Mouse (Mus musculus) thymus, postnatal 14 days (tissue): Measurements from ENCODE around the gene Hlcs.

Experiments used
- DNase-seq: peaks from one replicate; pipeline ENCODE4 v3.0.0; 2021

The Hlcs gene

DNA sequence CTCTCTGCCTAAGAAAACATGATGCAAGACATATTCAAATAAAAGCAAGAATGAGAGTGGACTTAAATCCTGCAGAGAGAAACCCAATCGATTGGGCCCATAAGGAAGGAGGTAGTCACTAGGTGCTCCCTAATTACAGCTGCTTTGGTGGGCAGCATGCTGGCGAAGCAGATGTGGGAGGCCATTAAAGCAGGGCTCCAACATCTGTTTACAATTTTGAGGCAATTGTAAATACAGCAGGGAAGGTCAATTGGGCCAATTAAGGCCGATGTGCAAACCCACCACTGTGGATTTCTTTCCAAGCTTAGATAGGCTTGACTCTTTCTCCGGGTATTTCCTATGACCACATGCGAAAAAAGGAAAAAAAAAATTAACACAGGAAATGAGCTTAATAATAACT is 117.5 kb downstream of the Hlcs start:
- DNase-seq, result no peak

DNA sequence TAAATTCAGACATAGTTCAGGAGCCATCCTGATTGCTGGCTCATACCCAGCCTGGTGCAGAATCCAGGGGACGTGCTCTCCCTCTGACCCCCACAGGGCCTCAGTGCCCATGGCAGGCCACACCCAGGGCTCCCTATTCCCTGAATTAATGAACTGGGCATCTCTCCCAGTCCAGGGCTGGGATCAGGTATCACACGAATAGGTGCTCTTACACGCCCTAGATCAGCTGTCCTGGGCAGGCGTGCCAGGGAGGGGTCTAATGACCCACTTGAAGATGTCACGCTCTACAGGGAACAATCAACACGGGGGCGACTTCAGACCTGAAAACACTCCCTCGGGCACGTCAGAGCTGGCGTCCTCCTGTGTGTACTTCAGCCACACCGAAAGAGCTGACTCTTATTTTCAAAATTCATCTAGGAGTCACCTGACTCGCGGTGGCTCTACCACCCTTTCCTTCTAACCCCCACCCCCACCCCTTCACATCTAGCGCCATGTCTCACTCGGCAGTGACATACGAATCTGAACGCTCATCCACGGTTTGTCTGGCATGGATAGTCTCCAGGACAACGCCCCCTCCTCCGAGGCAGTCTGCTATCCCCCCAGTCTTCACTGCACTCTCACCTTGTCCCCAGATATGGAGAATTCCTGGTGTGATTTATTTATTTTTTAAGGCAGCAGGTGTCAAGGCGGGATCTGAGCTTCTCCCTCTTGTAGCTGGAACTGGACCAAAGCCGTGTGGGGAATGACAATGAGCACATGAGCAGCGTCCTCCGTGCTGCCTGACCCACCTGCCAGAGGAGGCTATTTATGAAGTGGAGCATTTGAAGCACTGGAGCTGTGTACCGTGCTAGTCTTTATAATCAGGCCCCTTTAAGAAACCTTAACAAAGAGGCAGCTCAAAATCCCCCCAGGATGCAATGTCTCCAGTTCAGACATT is 121.7 kb downstream of the Hlcs start:
- DNase-seq, result no peak

DNA sequence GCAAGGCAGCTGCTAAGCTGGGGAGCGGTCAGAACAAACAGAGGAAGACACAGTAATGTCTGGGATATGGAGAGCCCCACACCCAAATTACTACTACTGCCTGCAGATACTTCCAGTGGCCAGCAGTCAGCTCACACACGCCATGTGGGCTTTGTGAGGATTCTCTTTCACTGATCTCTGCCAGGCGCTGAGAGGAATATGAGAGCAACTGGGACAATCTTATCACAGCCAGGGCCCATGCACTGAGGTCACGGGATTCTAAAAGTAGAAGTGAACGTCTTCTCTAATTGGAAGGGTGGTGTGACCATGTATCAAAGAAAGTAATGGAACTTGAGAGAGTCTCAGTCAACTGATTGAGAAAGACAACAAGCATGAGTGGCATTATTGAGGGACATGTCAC is 123.1 kb downstream of the Hlcs start:
- DNase-seq, result no peak

DNA sequence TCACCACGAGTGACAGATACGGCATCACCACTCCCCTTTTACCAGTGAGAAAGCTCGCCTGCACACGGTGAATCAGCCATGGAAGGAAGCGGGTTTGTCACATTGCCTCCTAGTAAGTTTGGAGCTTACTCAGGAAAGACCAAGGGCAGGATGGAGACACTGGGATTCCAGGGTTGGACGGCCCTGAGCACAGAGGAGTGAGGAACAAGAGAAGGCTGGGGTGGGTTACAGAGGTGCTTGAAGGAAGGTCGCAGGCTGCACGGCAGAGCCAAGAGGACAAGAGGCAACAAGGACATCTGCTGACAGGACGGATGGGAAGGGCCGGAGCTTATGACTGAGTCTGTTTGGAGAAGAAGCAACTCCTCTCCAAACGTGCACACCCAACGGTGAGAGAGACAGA is 126.8 kb downstream of the Hlcs start:
- DNase-seq, result no peak

DNA sequence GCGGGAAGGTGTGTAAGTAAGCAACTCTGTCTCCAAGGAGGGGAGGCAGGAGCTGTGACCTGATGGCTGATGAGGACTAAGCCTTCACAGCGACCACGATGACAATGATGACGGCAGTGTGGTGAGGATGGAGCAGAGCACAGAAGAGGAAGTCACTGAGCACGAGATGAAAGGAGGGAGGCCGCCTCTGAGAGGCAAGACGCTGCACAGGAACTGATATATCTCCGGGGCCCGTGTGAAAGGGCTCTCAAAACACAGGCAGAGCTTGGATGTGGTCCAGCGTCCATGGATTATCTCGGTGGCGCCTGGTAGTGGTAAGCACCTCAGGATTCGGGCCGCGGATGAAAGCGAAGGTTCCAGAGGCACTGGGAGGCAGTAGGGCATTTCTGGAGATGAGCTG is 127.9 kb downstream of the Hlcs start:
- peak; percentile 87 for DNase-seq

DNA sequence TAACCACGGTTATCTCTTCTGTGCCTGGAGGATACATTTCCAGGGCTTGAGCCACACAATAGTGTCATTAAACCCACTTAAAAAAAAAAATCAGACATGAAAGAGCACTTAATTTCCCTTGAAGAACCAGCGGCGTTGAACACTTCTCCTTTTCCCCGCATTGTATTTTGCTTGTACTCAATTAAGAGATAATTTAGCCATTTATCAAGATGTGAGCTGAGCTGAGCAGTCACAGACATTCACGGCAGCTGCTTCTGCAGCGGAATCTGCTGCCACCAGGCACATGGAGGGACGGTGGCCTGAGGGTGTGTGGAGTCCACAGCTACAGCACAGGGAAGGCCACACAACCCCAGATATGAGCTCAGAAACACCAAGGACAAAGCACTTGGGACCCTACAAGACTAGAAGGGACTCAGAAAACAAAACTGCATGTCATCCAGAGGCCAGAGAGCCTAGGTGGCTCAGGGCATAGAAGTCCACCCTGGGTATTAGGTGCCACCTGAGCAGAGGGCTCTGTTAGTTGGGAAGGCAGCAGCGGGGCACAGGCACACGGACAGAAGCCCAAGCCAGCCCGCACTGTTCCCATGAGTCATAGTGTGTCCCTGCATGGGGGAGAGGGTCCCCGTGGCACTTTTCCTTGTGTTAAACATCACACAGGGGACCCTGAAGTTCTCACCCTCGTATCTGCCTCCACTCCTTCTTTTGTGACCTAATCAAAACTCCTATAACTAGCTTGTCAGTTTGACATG is 133.1 kb downstream of the Hlcs start:
- no peak for DNase-seq

DNA sequence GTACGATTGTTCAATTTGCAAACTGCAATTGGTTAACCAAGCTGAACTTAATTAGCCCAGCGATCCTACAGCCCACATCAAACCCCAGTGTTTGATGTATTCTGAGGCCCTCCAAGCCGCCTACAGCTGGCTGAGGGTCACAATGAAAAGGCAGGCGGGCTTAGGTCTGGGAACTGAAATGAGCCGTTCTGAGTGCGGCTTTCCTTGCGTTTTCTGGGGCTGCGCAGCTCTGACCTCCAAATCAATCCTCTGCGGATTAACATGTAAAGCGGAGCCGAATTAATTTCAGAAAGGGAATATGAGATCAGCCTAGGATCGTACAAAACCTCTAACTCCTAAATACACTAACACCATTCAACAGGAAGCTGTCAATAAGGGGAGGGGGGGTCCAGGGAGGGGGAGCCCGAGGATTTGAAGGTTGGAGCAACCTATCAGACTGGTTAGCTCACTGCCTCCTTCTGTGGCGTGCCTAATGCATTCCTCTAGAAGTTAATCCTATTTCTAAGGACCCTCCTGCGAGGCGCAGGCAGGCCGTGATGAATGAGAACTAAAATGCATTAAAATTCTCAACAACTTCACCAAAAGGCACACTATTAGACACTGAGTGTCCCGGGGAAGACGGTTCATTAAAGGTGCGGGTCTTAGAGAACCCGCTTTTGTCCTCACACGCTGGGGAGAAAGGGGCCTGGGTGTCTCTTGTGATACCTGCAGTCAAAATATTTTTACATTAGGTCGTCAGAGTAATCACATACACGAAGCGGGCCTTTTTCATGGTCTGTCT is 133.8 kb downstream of the Hlcs start:
- DNase-seq, result no peak

DNA sequence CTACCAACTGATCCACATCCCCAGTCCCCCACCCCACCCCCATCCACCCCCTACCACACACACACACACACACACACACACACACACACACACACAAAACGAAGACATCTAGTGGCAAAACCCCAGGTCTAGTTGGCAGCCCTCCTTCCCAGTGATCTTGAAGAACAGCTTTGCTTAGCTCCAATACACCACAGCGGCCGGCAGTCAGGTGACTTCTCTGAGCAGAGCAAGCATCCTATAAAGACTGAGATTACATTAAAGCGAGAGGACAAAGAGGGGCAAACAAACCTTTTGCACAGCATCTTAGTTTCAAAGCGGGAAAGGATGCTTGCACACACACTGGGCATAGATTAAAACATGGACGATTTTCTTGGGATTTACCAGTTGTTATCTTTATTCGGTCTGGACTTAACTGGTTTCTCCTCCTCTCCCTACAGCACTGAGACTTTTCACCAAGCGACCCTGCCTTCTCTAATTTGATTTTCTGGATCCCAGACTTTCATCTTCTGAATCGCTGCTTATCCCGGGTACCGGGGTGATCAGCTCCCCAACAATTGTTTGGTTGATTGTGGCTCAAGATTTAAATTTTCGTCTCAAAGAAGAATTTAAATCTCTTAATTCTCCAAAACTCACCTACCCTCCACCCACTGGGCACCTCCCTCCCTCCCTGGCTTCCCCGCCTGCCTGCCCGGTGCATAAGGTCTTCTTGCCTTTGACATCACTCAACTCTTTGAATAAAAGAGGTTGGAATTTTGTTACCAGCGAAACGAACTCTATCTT is 134.7 kb downstream of the Hlcs start:
- DNase-seq, result no peak

DNA sequence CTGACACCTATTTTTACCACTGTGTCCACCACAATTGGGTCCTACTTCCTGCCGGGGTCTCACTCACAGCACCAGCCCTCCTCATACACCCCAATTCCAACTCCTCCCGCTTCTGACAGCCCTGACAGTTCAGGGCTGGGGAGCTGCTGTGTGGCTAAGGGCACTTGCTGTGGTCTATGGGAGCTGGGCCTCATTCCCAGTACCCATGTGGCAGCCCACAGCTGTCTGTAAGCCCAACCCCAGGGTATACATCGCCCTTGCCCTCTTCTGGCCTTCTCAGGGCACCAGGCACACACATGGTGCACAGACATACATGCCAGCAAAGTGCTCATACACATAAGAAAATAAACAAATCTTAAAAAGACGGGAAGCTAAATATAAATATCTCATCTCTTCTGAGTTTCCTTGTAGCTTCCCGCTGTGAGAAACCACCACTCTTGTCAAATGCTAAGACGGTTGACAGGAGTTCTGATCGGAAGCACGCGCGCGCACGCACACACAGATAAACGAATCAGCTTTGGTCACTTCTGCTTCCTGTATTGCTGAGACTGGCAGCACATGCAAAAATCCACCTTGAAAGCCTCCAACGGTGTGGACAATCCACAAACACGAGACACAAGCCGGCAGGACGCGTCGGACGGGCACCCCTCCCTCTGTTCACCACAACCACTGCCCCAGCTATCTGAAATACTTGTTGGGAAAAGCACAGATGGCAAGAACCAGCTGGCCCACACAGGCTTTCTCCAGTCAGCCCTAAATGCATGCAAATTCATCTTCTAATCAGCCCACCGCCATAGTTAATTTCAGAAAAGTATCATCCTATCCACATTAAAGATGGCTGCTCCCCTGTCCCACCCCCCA is 136.1 kb downstream of the Hlcs start:
- no peak for DNase-seq

DNA sequence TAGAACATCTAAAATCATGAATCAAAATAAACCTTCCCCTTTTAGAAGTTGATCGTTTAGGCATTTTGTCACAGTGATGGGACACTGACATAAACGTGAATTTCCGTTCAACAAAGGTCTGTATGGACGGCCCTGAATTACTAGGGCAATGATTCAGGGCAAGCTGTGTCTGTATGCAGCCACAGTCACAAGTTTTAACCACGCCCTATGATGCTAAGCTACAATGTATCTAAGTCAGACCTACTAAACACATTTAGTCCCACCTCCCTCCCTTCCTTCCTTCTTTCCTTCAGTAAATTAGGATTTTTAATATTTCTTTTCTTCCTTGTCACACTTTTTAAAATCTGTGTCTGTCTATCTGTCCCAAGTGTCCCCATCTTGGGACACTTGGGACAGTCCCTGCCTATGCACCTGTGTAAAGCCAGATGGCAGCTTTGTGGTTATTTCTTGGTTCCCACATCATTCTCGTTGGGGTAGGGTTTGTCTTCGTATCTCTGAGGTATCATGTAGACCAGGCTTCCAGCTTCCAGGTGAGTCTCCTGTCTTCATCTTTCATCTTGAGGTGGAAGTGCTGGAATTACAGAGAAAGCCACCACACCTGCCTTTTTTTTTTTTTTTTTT is 137.9 kb downstream of the Hlcs start:
- DNase-seq, result no peak

DNA sequence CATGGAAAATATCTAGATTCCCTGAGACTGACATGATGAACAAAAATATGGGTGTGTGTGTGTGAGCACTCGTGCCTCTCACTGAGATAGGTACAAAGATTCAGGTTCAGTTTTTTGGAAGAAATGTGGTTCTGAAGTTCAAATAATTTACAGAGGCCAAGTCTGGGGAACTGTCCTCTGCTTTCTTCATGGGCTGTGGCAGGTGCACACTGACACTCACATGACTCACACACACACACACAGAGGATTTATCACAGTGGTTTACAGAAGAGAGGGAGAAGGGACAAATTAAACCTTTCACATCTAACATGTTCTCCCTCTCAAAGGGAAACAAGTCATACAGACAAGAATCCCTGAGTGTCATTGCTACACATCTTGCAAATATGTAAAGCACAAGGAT is 140.0 kb downstream of the Hlcs start:
- no peak for DNase-seq

DNA sequence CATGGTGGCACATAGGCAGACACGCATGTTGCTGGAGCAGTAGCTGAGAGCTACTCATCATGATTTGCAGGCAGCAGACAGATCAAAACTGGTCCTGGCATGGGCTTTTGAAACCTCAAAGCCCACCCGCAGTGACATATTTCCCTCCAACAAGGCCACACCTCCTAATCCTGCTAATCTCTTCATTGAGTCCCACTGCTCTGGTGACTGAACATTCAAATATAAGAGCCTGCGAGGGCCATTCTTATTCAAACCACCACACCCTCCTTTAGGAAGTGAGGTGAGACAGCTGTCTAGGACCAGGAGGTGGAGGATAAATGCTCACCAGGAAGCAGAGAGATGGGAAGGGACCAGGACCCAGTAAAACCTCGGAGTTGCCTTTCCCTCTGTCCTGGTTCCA is 143.2 kb downstream of the Hlcs start:
- no peak for DNase-seq

DNA sequence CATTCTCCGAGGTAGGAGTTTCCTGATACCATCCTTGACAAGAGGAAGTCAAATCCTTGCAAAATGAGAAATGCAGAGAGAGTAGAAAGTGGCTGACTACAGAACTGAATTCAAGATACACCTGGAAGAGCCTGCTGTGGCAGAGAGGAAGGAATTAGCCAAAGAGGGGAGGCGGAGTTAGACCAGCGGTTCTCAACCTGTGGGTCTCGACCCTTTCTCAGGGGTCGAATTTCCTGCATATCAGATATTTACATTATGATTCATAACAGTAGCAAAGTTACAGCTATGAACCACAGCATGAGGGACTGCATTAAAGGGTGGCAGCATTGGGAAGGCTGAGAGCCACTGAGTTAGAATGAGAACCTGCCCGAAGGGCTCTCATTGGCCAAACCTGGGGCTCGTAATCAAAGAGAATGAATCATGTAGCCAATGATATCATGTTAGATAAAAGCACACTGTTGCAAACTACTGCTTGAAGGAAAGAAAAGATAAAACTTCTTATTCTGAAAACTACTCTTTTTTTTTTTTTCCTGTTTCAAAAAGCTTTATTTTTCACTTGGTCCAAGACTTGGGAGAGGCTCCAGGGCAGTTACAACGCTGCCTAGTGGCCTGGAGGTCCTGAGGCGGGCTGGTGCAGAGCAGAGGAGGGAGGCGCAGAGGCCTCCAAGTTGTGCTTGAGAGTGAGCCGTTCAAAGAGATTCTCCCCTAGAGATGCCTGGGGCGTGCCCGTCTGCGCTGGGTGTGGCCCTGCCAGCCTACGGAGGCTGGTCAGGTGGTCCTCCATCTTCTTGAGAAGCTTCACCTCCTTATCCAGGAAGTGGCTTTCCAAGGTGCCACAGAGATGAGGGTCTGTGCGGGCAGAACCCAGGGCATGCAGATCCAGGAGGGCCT is 144.5 kb downstream of the Hlcs start:
- no peak for DNase-seq

DNA sequence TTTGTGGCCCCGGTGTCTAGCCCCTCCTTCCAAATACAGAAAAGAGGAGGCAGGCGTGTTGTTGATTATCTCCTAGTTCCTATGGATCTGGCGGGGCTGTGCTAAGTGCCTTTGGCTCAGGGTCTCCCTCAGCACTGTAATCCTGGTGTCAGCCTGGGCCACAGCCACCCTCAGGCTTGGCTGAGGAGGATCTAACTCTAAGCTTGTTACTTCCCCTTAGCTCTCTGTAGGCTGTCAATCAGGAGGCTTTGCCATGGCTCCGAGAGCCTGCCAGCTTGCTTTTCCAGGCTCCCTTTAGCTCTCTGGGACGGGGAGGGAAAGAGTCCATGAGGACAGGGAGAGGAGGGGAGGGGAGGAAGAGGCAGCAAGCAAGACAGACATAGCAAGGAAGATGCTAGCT is 148.4 kb downstream of the Hlcs start:
- no peak for DNase-seq

DNA sequence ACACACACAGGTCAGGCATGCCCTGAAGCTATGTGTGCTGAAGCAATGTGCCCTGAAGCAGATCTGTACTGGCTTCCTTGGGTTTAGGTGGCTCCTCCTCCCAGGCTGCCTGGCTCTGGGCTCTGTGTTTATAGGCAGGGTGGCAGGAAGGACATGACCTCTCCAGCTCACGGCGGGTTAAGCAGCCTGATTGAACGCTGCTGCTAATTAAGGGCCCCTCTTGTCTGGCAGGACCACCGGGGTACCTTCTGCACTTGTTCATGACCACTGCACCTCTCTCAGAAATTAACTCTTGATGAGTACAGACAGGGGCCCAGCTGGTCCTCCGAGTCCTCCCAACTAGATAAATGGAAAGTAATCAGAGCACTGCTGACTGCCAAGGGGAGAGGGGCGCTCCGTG is 149.1 kb downstream of the Hlcs start:
- DNase-seq, result no peak

DNA sequence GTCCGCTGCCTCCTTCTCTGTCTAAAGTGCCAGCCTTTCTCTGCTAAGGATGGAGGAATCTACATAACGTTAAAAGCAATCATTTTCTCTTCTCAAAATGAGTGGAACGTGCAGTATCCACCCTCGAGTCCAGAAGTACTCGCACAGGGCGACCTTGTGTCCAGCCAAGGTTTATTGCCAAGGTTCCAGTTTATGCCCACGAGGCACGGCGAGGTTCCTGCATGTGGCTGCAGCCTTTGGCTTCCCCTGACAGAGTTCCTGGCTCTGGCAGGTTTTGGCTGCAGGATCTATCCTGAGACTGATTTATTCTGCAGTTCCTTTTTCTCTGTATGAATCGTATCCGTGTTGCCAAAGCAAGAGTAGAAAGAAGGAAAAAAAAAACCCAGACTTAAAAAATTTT is 150.3 kb downstream of the Hlcs start:
- DNase-seq, result no peak

DNA sequence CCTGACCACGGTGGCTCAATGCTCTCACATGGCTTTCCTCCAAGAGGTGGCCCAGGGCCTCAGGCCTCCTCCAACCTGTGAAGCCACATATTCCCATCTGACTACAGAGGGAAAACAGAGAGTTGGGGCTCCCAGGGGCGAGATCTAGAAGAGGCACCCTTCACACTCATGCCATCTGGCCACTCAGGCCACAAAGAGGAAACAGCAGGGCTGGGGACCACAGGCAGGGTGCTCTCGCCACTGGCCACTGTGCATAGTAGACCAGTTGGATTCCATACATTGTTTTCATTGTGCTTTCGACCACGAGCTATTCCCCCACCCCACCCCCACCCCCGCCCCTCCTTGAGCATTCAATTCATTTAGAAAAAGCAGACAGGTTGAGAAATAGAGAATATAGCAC is 151.4 kb downstream of the Hlcs start:
- no peak for DNase-seq

DNA sequence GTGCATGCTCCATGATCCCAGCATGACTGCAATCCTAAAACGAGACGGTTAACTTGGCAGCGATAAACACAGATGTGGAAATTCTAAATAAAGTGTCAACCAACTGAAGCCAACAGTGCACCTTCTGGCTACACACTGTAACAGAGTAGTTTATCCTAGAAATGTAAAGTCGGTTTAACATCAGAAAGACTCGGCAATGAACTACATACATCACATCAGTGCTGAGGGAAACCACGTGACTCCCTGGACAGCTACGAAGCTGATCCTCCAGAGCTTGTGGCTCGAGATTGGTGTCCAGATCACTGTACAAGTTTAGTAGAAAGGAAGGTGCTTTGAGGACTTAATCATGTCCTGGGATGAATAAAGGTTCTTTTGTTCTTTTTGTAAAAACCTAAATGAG is 155.6 kb downstream of the Hlcs start:
- DNase-seq, result no peak

DNA sequence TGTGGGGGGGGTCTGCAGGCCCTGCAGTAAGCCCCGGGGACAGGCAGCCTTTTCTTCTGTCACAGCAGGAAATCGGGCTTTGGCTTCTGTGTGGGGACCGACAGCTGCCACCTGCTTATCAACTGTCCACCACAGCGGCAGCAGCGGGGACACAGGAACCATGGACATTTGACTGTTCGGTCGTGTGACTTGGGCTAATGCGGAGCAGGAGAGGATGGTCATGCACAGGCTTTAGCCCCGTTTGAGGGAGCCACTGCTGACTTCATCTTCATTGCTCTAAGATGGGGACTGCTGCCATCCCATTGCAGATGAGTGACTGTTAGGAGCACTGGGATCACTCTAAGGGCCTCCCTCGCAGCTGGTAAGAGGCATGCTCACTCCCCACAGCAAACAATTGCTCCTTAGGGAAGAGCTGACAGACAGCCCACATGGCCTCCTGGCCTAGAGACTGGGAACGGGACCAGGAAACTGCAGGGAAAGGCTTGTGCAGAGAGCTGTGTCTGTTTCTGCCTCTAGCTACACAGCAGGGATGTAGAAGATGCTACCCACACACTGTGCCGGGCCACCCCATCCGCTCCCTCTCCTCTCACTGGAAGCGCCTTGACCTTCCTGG is 158.2 kb downstream of the Hlcs start:
- DNase-seq, result no peak
